7 mouse cellular contexts compared by ENCODE assay signal in genomic region chr1:156718950-156719805, GRCm38 (mm10). TPM values are rescaled to one million over a fixed set of nuclear protein-coding genes. Genes with fewer than 3 reads are reported as not detected.
DNase-seq lines count a peak whose midpoint lies in the region; ATAC-seq lines count a peak whose summit lies in the region.

Gene Fam20b, minus strand, starts transcription at chr1:156719086.

- H3K4me2 ChIP-seq in intestine, embryonic 15.5 days (replicated peaks), result peak within 1 kb of the TSS; percentile 66

- 2% methylated on average over 29 of the region's 47 CpGs for WGBS in intestine, embryonic 15.5 days
- WGBS in midbrain, embryonic 10.5 days, result 2% methylated on average over 46 of the region's 47 CpGs

- no peaks in the 10 kb centered on the region for H3K27me3 ChIP-seq in intestine, embryonic 15.5 days (replicated peaks)
- H3K27me3 ChIP-seq in midbrain, embryonic 10.5 days (ENCODE audit: low read depth, poor library complexity, severe bottlenecking), result peaks cover 26% of the 10 kb centered on the region

- intact Hi-C loops in gastrocnemius, postnatal 36 days (cut with DNase I), result no loop called here
- intact Hi-C loops in left cerebral cortex, postnatal 25 days (cut with DNase I), result no loop called here

- peak within 1 kb of the TSS; percentile 80 for H3K9ac ChIP-seq in intestine, embryonic 15.5 days

- peak; percentile 96 for DNase-seq in adrenal gland, adult 18-20 months (ENCODE audit: low spot score in 2 of 2)
- DNase-seq in embryo, embryonic 11 days, result peak; percentile 97
- DNase-seq in gastrocnemius, postnatal 36 days, result peak; percentile 94 to 97
- DNase-seq in left cerebral cortex, postnatal 25 days (ENCODE audit: low spot score in 2 of 2), result peak; percentile 97 to 98
- peak; percentile 97 for DNase-seq in midbrain, embryonic 10.5 days (ENCODE audit: low spot score)
- DNase-seq in right cerebral cortex, postnatal 4 days, result peak; percentile 95

- H3K9me3 ChIP-seq in intestine, embryonic 15.5 days, result no peaks in the 10 kb centered on the region
- no peaks in the 10 kb centered on the region for H3K9me3 ChIP-seq in midbrain, embryonic 10.5 days (replicated peaks)

- peak within 1 kb of the TSS; percentile 91 for H3K27ac ChIP-seq in intestine, embryonic 15.5 days
- peak within 1 kb of the TSS; percentile 96 for H3K27ac ChIP-seq in midbrain, embryonic 10.5 days (replicated peaks)

- ATAC-seq in intestine, embryonic 15.5 days, result peak; percentile 96

- H3K4me1 ChIP-seq in intestine, embryonic 15.5 days (replicated peaks), result peaks cover 8% of the 10 kb centered on the region; the same call in 1 of the 2 replicates
- H3K4me1 ChIP-seq in midbrain, embryonic 10.5 days, result peaks cover 22% of the 10 kb centered on the region

- no peaks in the 10 kb centered on the region for H3K36me3 ChIP-seq in intestine, embryonic 15.5 days
- H3K36me3 ChIP-seq in midbrain, embryonic 10.5 days, result peaks cover 18% of the 10 kb centered on the region

- H3K4me3 ChIP-seq in intestine, embryonic 15.5 days (replicated peaks), result peak within 1 kb of the TSS; percentile 77
- peak within 1 kb of the TSS; percentile 92 for H3K4me3 ChIP-seq in midbrain, embryonic 10.5 days

RNA-seq across cellular contexts. Expression of gene Fam20b, which starts in this region (rescaled TPM):
- 10 to 100 TPM; 49.1 to 57.9 TPM for total RNA-seq in adrenal gland, adult 18-20 months (2021)
- total RNA-seq in gastrocnemius, postnatal 36 days (2021), result 10 to 100 TPM; 29.3 to 29.9 TPM
- polyA plus RNA-seq in intestine, embryonic 15.5 days (2015; fragmentation: Nextera tagmentation; extraction: Ambion mirVana), result 45.5 and 48.0 TPM in 2 replicates
- 10 to 100 TPM; 68.3 to 73.2 TPM for total RNA-seq in left cerebral cortex, postnatal 25 days (2021)
- polyA plus RNA-seq in midbrain, embryonic 10.5 days (2016; fragmentation: Nextera tagmentation; extraction: Ambion mirVana), result 16.6 and 19.9 TPM in 2 replicates

Comparison
In these comparisons a context has a peak if more than half of its experiments do, and no peak if none do; other contexts are left out.
1. Peak in every context shown above with its lines: DNase-seq, ATAC-seq, H3K4me3 ChIP-seq and H3K27ac ChIP-seq.